Mouse (Mus musculus): ENCODE measurements around the gene Steap3.

Gene Steap3

DNA sequence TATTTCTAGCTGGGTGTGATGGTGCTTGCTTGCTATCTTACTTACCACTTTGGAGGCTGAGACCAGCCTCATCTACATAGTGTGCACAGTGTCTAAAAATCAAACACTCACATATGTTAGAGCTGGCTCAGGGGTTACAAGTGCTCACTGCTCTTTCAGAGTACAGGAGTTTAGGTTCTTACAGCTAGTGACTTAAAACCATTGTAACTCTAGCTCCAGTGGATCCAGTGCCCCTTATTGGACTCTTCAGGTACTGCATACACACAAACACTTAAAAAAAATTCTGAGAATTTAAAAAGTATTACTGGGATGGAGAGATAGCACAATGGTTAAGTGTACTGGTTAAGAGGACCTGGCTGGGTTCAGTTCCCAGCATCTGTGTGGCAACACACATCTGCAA lies 125.5 kb downstream of the Steap3 start:
- DNase-seq (ENCODE audit: low read depth), result peak; percentile 52

DNA sequence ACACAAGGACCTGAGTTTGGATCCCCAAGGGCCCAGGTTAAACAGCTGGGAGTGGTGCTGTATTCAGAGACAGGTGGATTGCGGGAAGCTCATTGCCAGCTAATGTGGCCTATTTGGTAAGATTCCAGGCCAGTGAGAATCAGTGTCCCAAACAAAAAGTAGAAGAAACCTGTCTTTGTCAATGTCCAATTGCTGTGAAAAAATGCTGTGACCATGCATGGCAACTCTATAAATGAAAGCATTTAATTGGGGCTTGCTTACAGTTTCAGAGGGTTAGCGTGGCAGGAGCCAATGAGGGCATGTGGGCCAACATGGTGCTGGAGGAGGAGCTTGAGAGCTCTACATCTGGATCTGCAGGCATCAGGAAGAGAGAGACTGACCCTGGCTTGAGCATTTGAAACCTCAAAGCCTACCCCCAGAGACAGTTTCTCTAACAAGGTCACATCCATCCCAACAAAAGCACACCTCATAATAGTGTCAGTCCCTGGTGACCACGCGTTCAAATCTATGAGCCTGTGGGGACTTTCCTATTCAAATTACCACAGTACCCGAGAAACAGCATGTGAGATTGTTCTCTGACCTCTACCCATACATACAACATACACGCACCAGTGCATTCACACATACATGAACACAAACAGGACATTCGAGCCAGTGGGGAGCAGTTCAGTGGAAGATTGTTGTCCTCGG lies 126.8 kb downstream of the Steap3 start:
- no peak for DNase-seq (ENCODE audit: low read depth)

DNA sequence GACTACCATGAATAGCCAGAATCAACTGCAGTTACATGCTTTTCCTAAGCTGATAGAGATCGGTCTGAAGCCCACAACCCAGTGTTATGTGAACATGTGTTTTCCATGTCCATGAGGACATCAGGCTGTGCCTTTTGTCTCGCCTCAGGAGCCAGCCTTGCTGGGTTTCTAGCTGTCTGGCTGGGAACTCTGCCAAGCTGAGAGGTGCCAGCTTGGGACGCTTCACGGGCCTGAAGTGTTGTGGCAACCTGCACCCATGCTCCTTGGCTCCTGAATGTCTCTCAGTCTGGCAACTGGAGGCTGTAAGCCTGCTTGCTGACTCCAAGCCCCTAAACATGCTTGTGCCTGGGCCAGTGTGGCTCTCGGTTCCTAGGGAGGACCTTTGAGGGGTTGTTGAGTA lies 130.0 kb downstream of the Steap3 start:
- DNase-seq (ENCODE audit: low read depth), result no peak

Data from fibroblast of lung, adult 2 months (primary cell).